Mouse (Mus musculus) layer of hippocampus, adult 11-12 months (tissue): ENCODE results near the gene 4930503E14Rik.
"Not testable (repeated sequence)": the region's sequence is repeated elsewhere in the genome, so short reads cannot be mapped to it uniquely, and the experiment has no call there.

ENCODE experiments used
- DNase-seq: peaks from one replicate; pipeline ENCODE4 v3.0.0; 2022; ENCODE audit warnings: low spot score

4930503E14Rik gene

DNA sequence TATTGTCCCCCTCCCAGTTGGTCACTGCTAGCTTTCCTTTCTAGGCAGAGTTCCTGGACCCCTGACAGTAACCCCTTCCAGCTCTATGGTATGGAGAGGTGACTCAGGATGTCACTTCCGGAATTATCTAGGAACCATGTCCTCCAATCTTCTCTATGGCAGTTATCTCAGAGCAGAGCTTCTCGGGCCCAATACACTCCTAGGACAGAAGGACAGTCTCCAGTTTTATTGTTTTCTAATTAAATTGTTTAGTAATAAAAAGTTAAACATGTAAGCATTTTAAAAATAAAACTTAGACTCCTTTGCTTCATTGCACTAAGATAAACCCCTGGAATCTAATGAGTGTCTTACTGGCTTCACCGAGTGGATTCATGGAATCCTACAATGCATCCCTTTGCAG, at the start of gene 4930503E14Rik:
TSS of gene 4930503E14Rik (minus strand) at position 101 of the 400 bp plus-strand sequence.
- not testable (repeated sequence) for DNase-seq

- no peak for DNase-seq
These were observed 35.0 kb upstream of the 4930503E14Rik start for GRCm38 (mm10) chr14:44248039-44248438.

GRCm38 (mm10) chr14:44197361-44197760, 15.7 kb downstream of the 4930503E14Rik start, which contains the start of gene Gm8212:
Gene Gm8212 (plus strand): TSS chr14:44197661.
- not testable (repeated sequence) for DNase-seq

DNA sequence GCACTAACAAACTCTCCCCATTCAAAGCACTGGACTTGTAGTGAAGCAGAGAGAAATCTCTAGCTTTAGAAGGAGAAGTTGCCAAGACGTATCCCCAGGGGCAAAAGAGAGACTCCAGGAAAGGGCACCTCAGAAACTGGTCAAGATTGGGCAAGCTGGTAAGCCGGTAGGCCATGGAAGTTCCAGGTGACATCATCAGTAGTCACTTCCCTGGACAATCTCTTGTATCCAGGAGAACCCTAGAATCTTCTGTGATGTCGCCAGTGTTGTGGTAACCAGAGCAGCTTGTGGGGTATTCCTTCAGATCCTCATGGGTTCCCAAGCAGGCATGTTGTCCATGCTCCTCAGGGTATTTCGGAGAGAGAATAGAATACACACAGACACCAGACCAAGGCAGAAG, 89.5 kb downstream of the 4930503E14Rik start, which contains the start of gene Gm3327:
TSS of gene Gm3327 (plus strand) at position 301 of the 400 bp plus-strand sequence.
- not testable (repeated sequence) for DNase-seq
